Mouse (Mus musculus) MEL (cell line): ENCODE measurements around the gene Zc3h6. TPM values are rescaled to one million over a fixed set of nuclear protein-coding genes. Genes with fewer than 3 reads are reported as not detected.

Experiments used
- DNase-seq: peaks from one replicate; pipeline ENCODE4 v3.0.0; 2011; ENCODE audit warnings: low read depth, low spot score
- H3K27ac ChIP-seq: 2 replicates; pipeline ENCODE4 v1.5.1; 2012; ENCODE audit warnings: low read depth, mild to moderate bottlenecking, control low read depth, low read length, moderate library complexity; ENCODE audit not compliant: control insufficient read depth
- H3K27me3 ChIP-seq, 2 experiments: fragments of 150-350 bp in 1 of 2; sonication (generic) in 1 of 2; 2 replicates each; pipeline ENCODE4 v1.6.1; 2012; ENCODE audit warnings: low read length in 2 of 2, mild to moderate bottlenecking in 2 of 2, improper control_type of control experiment in 1 of 2, moderate library complexity in 1 of 2; ENCODE audit not compliant: insufficient read depth in 2 of 2, control insufficient read depth in 1 of 2
- H3K36me3 ChIP-seq, 2 experiments: 2 replicates each; pipeline ENCODE4 v1.6.1; 2012 to 2014; ENCODE audit warnings: low read length in 2 of 2, improper control_type of control experiment in 1 of 2, inconsistent platforms in 1 of 2, mild to moderate bottlenecking in 1 of 2; ENCODE audit not compliant: insufficient read depth in 2 of 2, control insufficient read depth in 1 of 2
- H3K4me1 ChIP-seq, 2 experiments: fragments of 150-350 bp in 1 of 2; sonication (generic) in 1 of 2; 2 replicates each; pipeline ENCODE4 v1.6.1; 2012; ENCODE audit warnings: low read length in 2 of 2, improper control_type of control experiment in 1 of 2, mild to moderate bottlenecking in 1 of 2; ENCODE audit not compliant: insufficient read depth in 2 of 2, control insufficient read depth in 1 of 2
- H3K4me3 ChIP-seq, 2 experiments: fragments of 150-350 bp in 1 of 2; sonication (generic) in 1 of 2; 2 replicates each; pipeline ENCODE4 v1.5.1; 2012; ENCODE audit warnings: low read depth in 2 of 2, low read length in 2 of 2, mild to moderate bottlenecking in 2 of 2, moderate library complexity in 2 of 2, control low read depth in 1 of 2, improper control_type of control experiment in 1 of 2; ENCODE audit not compliant: control insufficient read depth in 1 of 2, insufficient read depth in 1 of 2
- H3K79me2 ChIP-seq: 2 replicates; pipeline ENCODE4 v1.6.1; 2012; ENCODE audit warnings: mild to moderate bottlenecking, low read length, moderate library complexity; ENCODE audit not compliant: control insufficient read depth, poor library complexity, insufficient read depth
- H3K9ac ChIP-seq: 2 replicates; pipeline ENCODE4 v1.6.1; 2012; ENCODE audit warnings: low read depth, mild to moderate bottlenecking, control low read depth, low read length, moderate library complexity; ENCODE audit not compliant: control insufficient read depth, poor library complexity, severe bottlenecking
- H3K9me3 ChIP-seq: fragments of 150-350 bp; sonication (generic); replicated peaks from 2 replicates; pipeline ENCODE4 v1.6.1; 2012; ENCODE audit warnings: mild to moderate bottlenecking, low read length, improper control_type of control experiment, moderate library complexity; ENCODE audit not compliant: insufficient read depth
- BHLHE40 ChIP-seq: IDR thresholded peaks from 2 replicates; pipeline ENCODE4 v1.6.1; 2012; ENCODE audit warnings: low read depth, mild to moderate bottlenecking, inconsistent platforms, low read length, improper control_type of control experiment, borderline replicate concordance
- CTCF ChIP-seq, 3 experiments: IDR thresholded peaks in 2 of 3; conservative IDR thresholded peaks in 1 of 3; 2 replicates each; pipeline ENCODE4 v1.5.1; 2011 to 2012; ENCODE audit warnings: low read length in 3 of 3, low read depth in 2 of 3, mild to moderate bottlenecking in 2 of 3, improper control_type of control experiment in 1 of 3, inconsistent platforms in 1 of 3, mixed read lengths in 1 of 3, moderate library complexity in 1 of 3; ENCODE audit not compliant: control insufficient read depth in 1 of 3, insufficient read depth in 1 of 3, poor library complexity in 1 of 3, severe bottlenecking in 1 of 3
- E2F4 ChIP-seq: IDR thresholded peaks from 2 replicates; pipeline ENCODE4 v1.6.1; 2011; ENCODE audit warnings: low read depth, low read length, improper control_type of control experiment, borderline replicate concordance
- ELF1 ChIP-seq: IDR thresholded peaks from 2 replicates; pipeline ENCODE4 v1.6.1; 2014; ENCODE audit warnings: low read depth, mild to moderate bottlenecking, inconsistent platforms, low read length, improper control_type of control experiment, moderate library complexity
- EP300 ChIP-seq, 2 experiments: IDR thresholded peaks; 2 replicates each; pipeline ENCODE4 v1.6.1; 2011; ENCODE audit warnings: improper control_type of control experiment in 2 of 2, low read length in 2 of 2, low read depth in 1 of 2, mild to moderate bottlenecking in 1 of 2
- GABPA ChIP-seq: IDR thresholded peaks from 2 replicates; pipeline ENCODE4 v1.6.1; 2012; ENCODE audit warnings: low read depth, mild to moderate bottlenecking, inconsistent platforms, low read length, improper control_type of control experiment, moderate library complexity
- JUND ChIP-seq: IDR thresholded peaks from 2 replicates; pipeline ENCODE4 v1.6.1; 2011; ENCODE audit warnings: low read depth, mild to moderate bottlenecking, improper control_type of control experiment, low read length
- KAT2A ChIP-seq: conservative IDR thresholded peaks from 2 replicates; pipeline ENCODE4 v1.6.1; 2012; ENCODE audit warnings: low read depth, low read length, improper control_type of control experiment, inconsistent platforms
- MAX ChIP-seq: IDR thresholded peaks from 2 replicates; pipeline ENCODE4 v1.6.1; 2011; ENCODE audit warnings: low read length, improper control_type of control experiment
- MAZ ChIP-seq: IDR thresholded peaks from 2 replicates; pipeline ENCODE4 v1.6.1; 2012; ENCODE audit warnings: low read depth, mild to moderate bottlenecking, inconsistent platforms, low read length, improper control_type of control experiment
- MEF2A ChIP-seq: IDR thresholded peaks from 2 replicates; pipeline ENCODE4 v1.6.1; 2014; ENCODE audit warnings: low read depth, mild to moderate bottlenecking, inconsistent platforms, low read length, improper control_type of control experiment; ENCODE audit not compliant: poor library complexity, insufficient replicate concordance, severe bottlenecking; ENCODE audit errors: extremely low read depth
- MXI1 ChIP-seq: IDR thresholded peaks from 2 replicates; pipeline ENCODE4 v1.6.1; 2011; ENCODE audit warnings: mild to moderate bottlenecking, low read depth, low read length, improper control_type of control experiment
- MYB ChIP-seq: IDR thresholded peaks from 2 replicates; pipeline ENCODE4 v1.6.1; 2011; ENCODE audit warnings: mild to moderate bottlenecking, low read depth, low read length, improper control_type of control experiment
- MYC ChIP-seq: IDR thresholded peaks from 2 replicates; pipeline ENCODE4 v1.6.1; 2011; ENCODE audit warnings: low read depth, mild to moderate bottlenecking, low read length, improper control_type of control experiment, moderate library complexity
- NELFE ChIP-seq: IDR thresholded peaks from 2 replicates; pipeline ENCODE4 v1.6.1; 2011; ENCODE audit warnings: low read depth, low read length, improper control_type of control experiment
- NRF1 ChIP-seq: IDR thresholded peaks from 2 replicates; pipeline ENCODE4 v1.6.1; 2014; ENCODE audit warnings: low read depth, mild to moderate bottlenecking, inconsistent platforms, low read length, improper control_type of control experiment, moderate library complexity; ENCODE audit not compliant: poor library complexity, insufficient read depth, severe bottlenecking
- POLR2A ChIP-seq, 2 experiments: IDR thresholded peaks; 2 replicates each; pipeline ENCODE4 v1.6.1; 2011 to 2012; ENCODE audit warnings: low read length in 2 of 2, mild to moderate bottlenecking in 2 of 2, control low read depth in 1 of 2, improper control_type of control experiment in 1 of 2, low read depth in 1 of 2, moderate library complexity in 1 of 2; ENCODE audit not compliant: control insufficient read depth in 1 of 2, insufficient read depth in 1 of 2, poor library complexity in 1 of 2
- POLR2AphosphoS2 ChIP-seq: IDR thresholded peaks from 2 replicates; pipeline ENCODE4 v1.6.1; 2011; ENCODE audit warnings: low read length, improper control_type of control experiment
- POLR2AphosphoS5 ChIP-seq: IDR thresholded peaks from 2 replicates; pipeline ENCODE4 v1.6.1; 2012; ENCODE audit warnings: low read depth, borderline replicate concordance, mild to moderate bottlenecking, inconsistent platforms, low read length, moderate library complexity, mixed read lengths
- RAD21 ChIP-seq: IDR thresholded peaks from 2 replicates; pipeline ENCODE4 v1.6.1; 2011; ENCODE audit warnings: mild to moderate bottlenecking, low read depth, low read length, improper control_type of control experiment
- RCOR1 ChIP-seq: IDR thresholded peaks from 2 replicates; pipeline ENCODE4 v1.6.1; 2012; ENCODE audit warnings: low read depth, mild to moderate bottlenecking, inconsistent platforms, low read length, improper control_type of control experiment
- SIN3A ChIP-seq: IDR thresholded peaks from 2 replicates; pipeline ENCODE4 v1.6.1; 2012; ENCODE audit warnings: low read length, improper control_type of control experiment, inconsistent platforms
- SMC3 ChIP-seq: IDR thresholded peaks from 2 replicates; pipeline ENCODE4 v1.6.1; 2011; ENCODE audit warnings: low read depth, low read length, improper control_type of control experiment
- TAL1 ChIP-seq: IDR thresholded peaks from 2 replicates; pipeline ENCODE4 v1.6.1; 2012; ENCODE audit warnings: mild to moderate bottlenecking, inconsistent platforms, low read length, moderate library complexity, mixed read lengths
- TBP ChIP-seq: IDR thresholded peaks from 2 replicates; pipeline ENCODE4 v1.8.0; 2011; ENCODE audit warnings: low read depth, low read length, improper control_type of control experiment
- TCF12 ChIP-seq: IDR thresholded peaks from 2 replicates; pipeline ENCODE4 v1.6.1; 2014; ENCODE audit warnings: low read depth, mild to moderate bottlenecking, inconsistent platforms, low read length, improper control_type of control experiment, moderate library complexity
- USF2 ChIP-seq, 2 experiments: IDR thresholded peaks; 2 replicates each; pipeline ENCODE4 v1.6.1; 2011 to 2012; ENCODE audit warnings: improper control_type of control experiment in 2 of 2, low read length in 2 of 2, borderline replicate concordance in 1 of 2, inconsistent platforms in 1 of 2, low read depth in 1 of 2, mild to moderate bottlenecking in 1 of 2; ENCODE audit not compliant: insufficient read depth in 1 of 2
- ZC3H11A ChIP-seq: IDR thresholded peaks from 2 replicates; pipeline ENCODE4 v1.6.1; 2012; ENCODE audit warnings: low read depth, mild to moderate bottlenecking, inconsistent platforms, low read length, improper control_type of control experiment
- ZKSCAN1 ChIP-seq: IDR thresholded peaks from 2 replicates; pipeline ENCODE4 v1.6.1; 2012; ENCODE audit warnings: low read depth, mild to moderate bottlenecking, inconsistent platforms, low read length, improper control_type of control experiment, moderate library complexity
- ZMIZ1 ChIP-seq: IDR thresholded peaks from 2 replicates; pipeline ENCODE4 v1.6.1; 2012; ENCODE audit warnings: low read depth, mild to moderate bottlenecking, inconsistent platforms, low read length, improper control_type of control experiment, moderate library complexity
- polyA plus RNA-seq, 2 experiments: library from polyadenylated mRNA; stranded (reverse) in 1 of 2; unstranded in 1 of 2; fragments of >175 nt in 1 of 2; fragments of >200 nt in 1 of 2; gene quantifications; 2 replicates each; pipeline versions ENCODE4 v1.2.1 to v1.2.4; 2012; ENCODE audit warnings: low replicate concordance in 2 of 2, low read depth in 1 of 2; ENCODE audit not compliant: insufficient read length in 2 of 2, insufficient read depth in 1 of 2, missing spikeins in 1 of 2
- total RNA-seq: library from RNA; depleted of rRNA; stranded (reverse); fragments of 300-350 nt; gene quantifications from 2 replicates; pipeline ENCODE4 v1.2.3, GENCODE M21; 2012

Gene Zc3h6
- total and polyA plus RNA-seq, 3 experiments = 0.69 to 1.4 TPM; not detected in 1

GRCm38 (mm10) chr2:129065437-129066282 lies 98.5 kb downstream of the Zc3h6 start, which contains the start of gene Ttl:
TSS of gene Ttl (plus strand) at chr2:129065942.
- H3K4me3 ChIP-seq = peak within 1 kb of the TSS; percentile 80 to 94
- H3K79me2 ChIP-seq = peaks cover 7% of the 10 kb centered on the region; the same call in 1 of the 2 replicates
- H3K27ac ChIP-seq = no peak within 1 kb of the TSS
- no peak for TF ChIP-seq MYB
- no peak for TF ChIP-seq GABPA
- TF ChIP-seq KAT2A = no peak
- TF ChIP-seq MAX = no peak
- no peak for TF ChIP-seq ZKSCAN1
- TF ChIP-seq E2F4 = no peak
- no peak for TF ChIP-seq POLR2AphosphoS5
- TF ChIP-seq TCF12 = peak; percentile 4; the same call in 1 of the 2 replicates
- no peak for TF ChIP-seq TAL1
- TF ChIP-seq JUND = no peak
- 0 out of 6 replicates have a peak, but pooled peaks of 1 of the 3 experiments have one; percentile 8 for TF ChIP-seq CTCF (IDR thresholded peaks at IDR 0.05 in 2 of 3, conservative IDR thresholded peaks at IDR 0.05 in 1 of 3; ENCODE audit: control insufficient read depth in 1 of 3, insufficient read depth in 1 of 3, low read depth in 2 of 3, low read length in 3 of 3, poor library complexity in 1 of 3, severe bottlenecking in 1 of 3)
- 0 out of 2 replicates have a peak, but pooled peaks have one; percentile 31 for TF ChIP-seq POLR2AphosphoS2
- TF ChIP-seq ZMIZ1 = no peak
- TF ChIP-seq MYC = no peak
- TF ChIP-seq EP300 (IDR thresholded peaks at IDR 0.05; ENCODE audit: low read depth in 1 of 2, low read length in 2 of 2) = no peak
- no peak for TF ChIP-seq MAZ
- 0 out of 2 replicates have a peak, but pooled peaks have one; percentile 6 for TF ChIP-seq MXI1
- no peak for TF ChIP-seq ZC3H11A
- TF ChIP-seq ELF1 = no peak
- peak; percentile 64 for TF ChIP-seq NELFE
- TF ChIP-seq TBP = no peak
- no peak for TF ChIP-seq RAD21
- no peak for TF ChIP-seq RCOR1
- TF ChIP-seq SIN3A = no peak; the same call in 1 of the 2 replicates
- TF ChIP-seq NRF1 = 0 out of 2 replicates have a peak, but pooled peaks have one; percentile 7
- TF ChIP-seq BHLHE40 = no peak
- TF ChIP-seq POLR2A (IDR thresholded peaks at IDR 0.05; ENCODE audit: control insufficient read depth in 1 of 2, insufficient read depth in 1 of 2, low read depth in 1 of 2, low read length in 2 of 2, poor library complexity in 1 of 2) = peak; percentile 63 to 91
- TF ChIP-seq SMC3 = no peak
- TF ChIP-seq MEF2A = no peak
- TF ChIP-seq USF2 (IDR thresholded peaks at IDR 0.05; ENCODE audit: borderline replicate concordance in 1 of 2, insufficient read depth in 1 of 2, low read depth in 1 of 2, low read length in 2 of 2) = no peak
- H3K4me1 ChIP-seq = peaks cover 0 to 5% of the 10 kb centered on the region in 2 experiments; a peak in 1 of 4 replicates
- peak; percentile 78 for DNase-seq
- H3K9ac ChIP-seq = peak within 1 kb of the TSS; percentile 87
- H3K36me3 ChIP-seq = peaks cover 0 to 5% of the 10 kb centered on the region in 2 experiments; a peak in 1 of 4 replicates
- no peaks in the 10 kb centered on the region for H3K9me3 ChIP-seq
- H3K27me3 ChIP-seq = peaks cover 0 to 2% of the 10 kb centered on the region in 2 experiments; a peak in 1 of 4 replicates
